Mouse (Mus musculus): ENCODE data around the gene Acad10.
A peak's percentile ranks its signal among the peaks of the same experiment; 100 is the strongest.

Gene Acad10

DNA sequence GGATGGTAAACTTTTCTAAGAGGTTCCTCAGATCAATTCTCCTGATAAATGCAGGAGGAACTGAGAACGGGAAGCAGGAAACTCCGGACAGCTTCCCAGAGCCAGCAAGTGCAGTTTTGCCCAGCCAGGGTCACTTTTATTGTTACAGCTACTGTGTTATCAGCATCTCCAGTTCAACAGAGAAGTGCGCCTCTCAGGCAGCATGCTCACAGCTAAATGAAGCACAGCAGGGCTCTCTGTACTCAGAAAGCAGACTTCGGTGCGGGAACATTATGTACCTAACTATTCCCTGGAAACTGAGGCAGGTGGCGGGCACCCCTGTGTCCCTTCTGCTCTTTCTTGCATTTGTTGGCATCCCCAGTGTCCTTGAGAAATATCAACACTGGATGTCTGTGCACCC, 64.1 kb downstream of the Acad10 start:
- DNase-seq (ENCODE audit: low spot score), result no peak

DNA sequence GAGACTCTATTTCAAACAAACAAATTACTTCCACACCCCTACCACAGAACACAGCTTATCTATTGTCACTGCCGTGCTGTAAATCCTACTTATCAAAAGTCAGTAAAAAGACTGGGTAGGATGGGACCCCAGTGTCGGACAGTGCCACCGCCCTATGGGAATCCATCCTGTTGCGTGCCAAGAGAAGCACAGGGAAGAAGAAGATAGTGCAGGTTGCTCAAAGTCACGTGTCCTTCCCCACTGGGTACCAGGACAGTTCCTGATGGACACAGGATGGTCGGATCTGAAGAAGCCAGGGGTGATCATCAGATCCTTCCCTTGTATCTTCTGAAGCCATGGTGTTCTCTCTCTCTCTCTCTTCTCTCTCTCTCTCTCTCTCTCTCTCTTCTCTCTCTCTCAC, 64.6 kb downstream of the Acad10 start:
- DNase-seq (ENCODE audit: low spot score), result no peak

DNA sequence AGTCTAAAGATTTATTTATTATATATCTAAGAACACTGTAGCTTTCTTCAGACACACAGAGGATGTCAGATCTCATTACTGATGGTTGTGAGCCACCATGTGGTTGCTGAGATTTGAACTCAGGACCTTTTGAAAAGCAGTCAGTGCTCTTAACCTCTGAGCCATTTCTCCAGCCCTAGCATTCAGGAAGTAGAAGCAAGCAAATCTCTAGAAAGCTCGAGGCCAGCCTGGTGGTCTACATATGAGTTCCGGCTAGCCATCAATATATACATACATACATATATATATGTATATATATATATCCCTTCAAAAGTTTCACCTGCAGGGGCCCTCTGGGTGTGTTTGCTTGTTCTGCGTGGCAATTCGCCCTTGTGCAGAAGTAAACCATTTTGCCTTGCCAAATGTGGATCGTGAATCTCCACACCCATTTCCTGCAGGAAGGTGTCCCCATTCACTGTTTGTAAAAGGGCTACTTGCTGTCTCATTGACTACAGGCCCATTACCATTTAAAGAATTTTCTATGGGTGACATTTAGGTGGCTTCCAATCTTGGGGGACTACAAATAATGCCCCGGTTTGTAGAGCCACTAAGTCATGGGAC, 65.5 kb downstream of the Acad10 start:
- no peak for DNase-seq (ENCODE audit: low spot score)

DNA sequence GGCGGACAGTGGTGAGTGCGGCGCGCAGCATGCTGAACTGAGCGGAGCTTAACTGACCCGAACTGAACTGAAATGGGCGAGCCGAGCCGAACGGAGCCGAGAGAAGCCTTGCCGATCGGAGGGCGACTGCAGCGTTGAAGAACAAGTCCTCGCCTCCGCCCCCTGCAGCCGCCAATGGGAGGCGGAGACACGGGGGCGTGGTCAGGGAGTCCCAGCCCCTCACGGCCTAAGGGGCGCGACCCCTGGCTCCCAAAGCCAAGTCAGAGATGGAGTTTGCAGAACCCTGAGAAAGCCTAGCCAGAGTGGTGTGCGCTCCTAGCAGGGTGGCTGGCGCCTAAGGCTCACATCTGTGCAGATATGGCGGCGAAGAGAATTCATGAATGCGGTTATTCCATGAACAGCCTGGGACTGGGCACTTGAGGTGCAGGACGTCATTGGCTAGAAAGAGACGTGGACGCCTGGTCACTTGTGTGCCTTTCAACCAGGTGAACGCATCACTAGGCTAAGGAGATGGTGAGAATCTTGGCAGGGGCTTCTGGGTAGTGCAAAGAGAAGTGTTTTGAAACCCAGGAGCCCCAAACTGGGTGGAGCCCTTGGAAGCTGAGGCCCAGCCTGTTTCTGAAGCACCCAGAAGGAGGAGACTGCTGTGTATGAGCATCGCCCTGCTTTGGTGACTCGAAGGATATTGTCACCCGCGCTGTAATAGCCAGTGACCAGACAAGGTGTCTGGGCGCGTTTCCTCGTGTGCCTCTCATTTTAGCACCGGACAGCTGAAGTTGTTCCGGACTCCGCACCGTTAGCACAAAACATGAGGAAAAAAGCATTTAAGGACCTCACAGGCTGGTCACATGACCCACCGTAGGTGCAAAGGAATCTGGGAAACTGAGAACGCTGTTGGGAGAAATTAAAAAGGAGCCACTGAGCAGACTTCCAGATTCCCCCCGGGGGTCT, 66.6 kb downstream of the Acad10 start, which contains the start of gene Aldh2:
Aldh2 (minus strand) TSS at position 374 of the 951 bp plus-strand sequence.
- DNase-seq (ENCODE audit: low spot score), result peak; percentile 96

DNA sequence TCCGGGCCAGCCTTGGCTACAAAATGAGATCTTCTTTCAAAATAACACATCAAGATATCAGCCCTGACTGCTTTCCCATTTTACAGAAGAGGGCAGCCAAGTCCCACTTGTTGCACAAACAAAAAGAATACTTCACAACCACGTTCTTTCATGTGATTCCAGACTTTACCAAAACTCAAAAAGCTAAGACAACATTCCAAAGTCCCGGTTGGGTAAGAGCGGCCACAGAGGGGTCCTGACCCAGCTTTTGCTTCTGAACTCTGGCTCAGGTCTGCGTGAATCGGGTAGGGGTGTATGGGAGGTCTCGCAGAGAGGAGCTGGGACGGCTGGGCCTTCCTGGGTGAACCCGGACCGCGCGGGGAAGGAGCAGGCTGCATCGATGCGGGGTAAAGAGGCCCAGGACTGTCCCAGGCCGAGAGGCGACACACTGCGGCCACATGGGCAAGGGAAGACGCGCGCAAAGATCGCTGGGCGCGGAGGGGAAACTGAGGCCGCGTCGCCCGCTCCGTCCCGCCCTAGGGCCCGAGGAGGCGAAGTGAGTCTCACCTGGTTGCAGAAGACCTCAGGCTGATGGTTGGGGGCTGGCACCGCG, 67.4 kb downstream of the Acad10 start:
- DNase-seq (ENCODE audit: low spot score), result no peak

DNA sequence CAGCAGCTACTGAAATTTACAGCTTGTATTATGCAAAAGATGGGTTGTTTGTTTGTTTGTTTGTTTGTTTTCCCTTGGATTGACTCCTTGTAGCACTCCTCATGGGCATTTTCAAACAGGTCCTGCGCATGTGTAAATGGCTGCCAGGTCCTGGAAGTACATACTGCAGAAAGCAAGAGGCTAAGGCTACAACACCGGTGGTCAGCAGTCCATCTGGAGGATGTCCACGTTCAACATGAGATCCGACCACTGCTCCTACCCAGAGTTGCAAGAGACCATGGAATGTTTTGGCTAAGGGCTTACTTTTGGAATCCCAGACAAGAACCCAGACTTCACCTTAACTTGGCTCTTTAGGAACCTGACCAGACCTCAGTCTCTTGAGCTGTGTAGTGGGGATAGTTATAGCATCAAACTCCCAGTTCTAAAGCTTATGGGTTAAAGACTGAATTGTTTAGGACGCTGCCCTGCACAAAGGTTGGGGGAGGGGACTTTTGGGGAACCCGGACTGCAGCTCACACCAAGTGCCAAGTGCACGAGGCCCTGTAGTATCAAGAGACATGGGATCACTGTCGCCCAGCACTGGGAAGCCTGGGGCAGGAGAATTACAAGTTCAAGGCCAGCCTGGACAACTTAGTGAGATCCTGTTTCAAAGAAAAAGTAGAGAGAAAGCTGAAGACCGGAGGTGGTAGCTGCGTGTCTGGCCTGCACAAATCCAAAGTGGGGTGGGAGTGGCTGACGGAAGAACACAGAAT, 68.1 kb downstream of the Acad10 start:
- no peak for DNase-seq (ENCODE audit: low spot score)

DNA sequence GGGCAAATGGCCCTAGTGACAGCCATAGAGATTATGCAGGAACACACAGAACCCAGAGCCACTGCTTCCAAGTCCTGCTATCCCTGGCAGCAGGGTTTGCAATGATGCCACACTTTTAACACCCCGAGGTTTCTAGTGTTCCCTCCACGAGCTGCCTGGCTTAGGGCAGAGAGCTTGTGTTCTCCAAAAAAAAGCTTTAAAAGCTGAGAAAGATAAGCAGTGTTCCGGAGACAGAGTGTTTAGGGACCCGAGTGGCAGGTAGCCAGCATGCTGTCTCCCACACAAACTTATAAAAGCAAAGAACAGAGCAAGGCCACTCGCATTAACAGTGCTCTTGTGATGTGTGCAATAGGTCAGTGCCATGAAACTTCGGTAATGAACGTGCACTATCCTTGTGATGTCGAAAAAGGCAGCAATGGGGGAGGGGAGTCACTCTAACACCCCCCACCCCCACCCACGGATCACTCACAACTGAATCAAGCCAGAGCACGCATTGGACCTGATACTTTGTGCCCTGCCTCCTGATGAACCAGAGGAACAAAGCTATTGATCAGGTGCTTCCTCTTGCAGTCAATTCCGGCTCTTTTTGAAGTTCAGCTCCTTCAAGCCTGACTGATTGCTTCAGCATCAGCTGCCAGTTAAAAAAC, 68.8 kb downstream of the Acad10 start:
- DNase-seq (ENCODE audit: low spot score), result no peak

DNA sequence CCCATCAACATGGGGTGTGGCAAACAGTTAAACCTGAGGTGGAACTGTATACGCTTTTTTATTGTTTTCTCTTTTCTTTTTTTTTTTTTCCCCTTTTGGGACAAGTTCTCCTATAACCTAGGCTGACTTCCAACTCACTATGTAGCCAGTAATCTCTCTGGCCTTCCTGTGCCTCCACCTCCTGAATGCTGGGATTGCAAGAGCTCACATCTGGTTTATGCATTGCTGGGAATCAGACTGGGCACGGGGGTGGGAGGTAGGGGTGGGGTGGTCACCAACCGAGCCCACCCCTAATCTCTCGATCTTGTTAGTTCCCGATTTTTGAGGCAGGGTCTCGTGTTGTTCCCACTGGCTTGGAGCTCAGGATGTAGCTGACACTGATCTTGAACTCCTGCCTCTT, 70.4 kb downstream of the Acad10 start:
- no peak for DNase-seq (ENCODE audit: low spot score)

DNA sequence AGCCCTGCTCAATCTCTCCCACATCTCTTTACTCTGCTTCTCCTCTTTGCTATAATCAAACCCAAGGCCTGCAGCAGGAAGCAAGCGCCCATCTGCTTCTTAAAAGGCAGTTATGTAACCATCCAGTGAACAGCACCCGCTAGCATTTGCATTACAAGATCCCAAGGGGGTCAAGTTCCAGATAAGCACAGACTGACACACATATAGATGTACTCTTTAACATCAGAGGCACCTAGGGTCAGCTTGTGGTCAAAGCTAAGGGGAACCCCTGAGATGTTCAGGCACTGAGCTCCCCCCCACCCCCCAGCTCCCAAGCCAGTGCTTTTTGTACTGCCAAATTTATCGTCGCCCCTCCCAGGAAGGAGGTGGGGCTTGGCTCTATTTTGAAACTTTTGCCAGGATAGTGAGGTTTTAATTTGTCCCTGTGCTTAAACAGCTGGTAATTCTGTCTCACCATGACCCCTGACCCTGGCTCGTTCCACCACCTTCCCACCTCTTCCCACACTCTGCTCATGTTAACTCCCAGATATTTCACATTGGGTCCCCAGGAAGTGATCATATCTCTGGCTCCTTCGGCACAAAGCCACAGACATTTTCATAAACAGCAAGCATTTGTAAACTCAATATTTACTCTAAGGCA, 73.8 kb downstream of the Acad10 start:
- DNase-seq (ENCODE audit: low spot score), result no peak

DNA sequence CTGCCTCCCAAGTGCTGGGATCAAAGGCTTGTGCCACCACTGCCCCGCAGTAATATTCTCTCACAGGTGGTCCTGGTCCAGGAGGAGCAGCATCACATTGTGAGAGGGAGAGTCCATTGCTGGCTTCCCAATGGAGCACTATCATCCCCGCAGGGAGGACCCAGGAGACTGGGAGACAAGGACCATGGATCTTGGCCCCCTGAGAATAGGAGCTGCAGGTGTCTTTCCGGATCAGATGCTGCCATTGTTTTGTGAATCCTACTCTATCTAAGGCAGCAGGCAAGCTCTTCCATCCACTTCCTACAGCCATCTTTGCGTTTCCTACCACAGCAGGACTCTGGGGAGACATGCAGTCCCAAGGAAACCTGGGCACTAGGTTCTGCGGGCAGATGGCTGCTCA, 74.6 kb downstream of the Acad10 start:
- DNase-seq (ENCODE audit: low spot score), result no peak

DNA sequence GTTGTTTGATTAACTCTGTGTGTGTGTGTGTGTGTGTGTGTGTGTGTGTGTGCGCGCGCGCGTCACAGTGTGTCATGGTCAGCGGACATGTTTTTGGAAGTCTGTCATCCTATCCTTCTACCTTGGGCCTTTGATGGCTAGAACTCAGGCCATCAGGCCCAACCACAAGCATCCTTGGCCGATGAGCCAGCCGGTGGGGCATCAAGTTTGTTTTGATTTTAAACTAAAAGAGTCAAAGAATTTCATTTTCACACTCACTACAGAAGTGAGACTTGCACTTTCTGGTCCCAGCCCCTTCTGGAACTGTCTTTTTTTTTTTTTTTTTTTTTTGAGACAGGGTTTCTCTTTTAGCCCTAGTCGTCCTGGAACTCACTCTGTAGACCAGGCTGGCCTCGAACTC, 75.3 kb downstream of the Acad10 start:
- no peak for DNase-seq (ENCODE audit: low spot score)

DNA sequence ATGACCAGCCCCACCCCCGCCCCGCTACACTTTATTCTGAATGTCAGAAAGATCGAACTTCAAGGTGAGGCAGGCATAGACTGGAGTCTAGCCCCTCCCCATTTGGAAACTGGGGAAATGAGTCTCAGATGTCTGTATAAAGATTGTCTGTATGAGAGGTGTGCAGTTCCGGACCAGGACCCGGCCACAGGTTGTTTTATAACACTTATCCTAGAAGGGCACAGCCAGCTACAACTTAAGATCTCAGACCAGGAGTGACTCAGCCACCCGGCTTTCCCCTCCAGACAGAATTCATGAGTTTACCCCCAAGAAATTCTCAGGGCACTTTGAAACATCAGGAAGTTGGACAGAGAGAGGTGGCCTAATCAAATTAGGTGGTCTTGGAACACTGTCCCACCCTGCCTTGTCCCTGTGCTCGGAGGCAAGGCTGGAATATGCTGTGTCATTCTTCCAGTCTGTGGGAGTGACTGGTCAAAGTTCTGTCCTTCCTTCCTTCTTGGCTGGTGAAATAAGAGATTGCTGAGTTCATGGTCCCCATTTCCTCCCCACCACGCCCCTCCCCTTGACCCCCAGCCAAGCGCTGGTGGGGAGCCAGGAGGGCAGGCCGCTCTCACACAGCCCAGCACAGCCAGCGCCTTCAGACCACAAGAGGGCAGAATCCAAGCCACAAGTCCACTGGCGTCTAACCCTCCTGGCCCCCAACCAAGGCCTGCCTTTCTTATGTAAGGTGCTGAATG, 76.4 kb downstream of the Acad10 start:
- peak; percentile 56 for DNase-seq (ENCODE audit: low spot score)

DNA sequence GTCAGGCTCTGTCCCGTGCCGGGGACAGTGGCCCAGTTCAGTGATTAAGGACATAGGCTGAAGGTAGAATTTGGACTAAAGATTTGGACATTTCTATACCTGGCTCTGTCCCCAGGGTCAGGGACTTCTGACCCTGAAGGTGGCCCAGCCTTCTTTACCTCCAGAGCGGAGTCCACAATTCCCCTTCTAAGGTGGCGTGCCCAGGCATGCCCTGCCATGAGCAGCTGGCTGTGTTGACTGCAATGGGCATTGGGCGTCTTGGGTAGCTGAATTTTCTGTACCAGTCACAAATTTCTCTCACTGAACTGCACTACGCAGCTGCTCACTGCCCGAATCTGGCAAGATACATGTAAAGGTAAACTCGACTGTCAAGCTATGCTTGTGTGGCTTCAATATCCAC, 78.4 kb downstream of the Acad10 start:
- DNase-seq (ENCODE audit: low spot score), result no peak

DNA sequence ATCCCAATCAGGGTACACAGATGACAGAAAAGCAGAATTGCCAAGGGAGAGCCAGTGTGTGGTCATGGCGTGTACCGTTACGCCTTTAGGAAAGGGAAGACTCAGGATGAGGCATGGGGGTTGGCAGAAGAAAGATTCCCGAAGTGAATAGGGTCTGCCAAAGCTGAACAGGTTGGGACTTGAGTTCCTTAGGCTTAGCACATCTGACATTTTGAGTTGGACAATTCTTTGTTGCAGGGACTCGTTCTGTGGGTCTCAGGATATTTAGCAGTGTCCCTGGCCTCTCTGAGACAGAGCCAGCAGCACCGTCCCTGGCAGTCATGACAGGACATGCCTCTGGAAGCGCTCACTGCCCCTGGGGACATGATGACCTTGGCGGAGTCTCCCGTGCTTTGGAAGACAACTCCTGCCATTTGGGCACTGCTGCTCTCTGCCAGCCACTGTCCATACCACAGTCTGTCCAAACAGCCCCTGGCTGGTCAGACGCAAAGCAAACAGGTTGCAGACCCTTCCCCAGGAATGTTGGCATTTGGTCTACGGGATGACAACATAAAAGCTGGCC, 83.3 kb downstream of the Acad10 start:
- no peak for DNase-seq (ENCODE audit: low spot score)

DNA sequence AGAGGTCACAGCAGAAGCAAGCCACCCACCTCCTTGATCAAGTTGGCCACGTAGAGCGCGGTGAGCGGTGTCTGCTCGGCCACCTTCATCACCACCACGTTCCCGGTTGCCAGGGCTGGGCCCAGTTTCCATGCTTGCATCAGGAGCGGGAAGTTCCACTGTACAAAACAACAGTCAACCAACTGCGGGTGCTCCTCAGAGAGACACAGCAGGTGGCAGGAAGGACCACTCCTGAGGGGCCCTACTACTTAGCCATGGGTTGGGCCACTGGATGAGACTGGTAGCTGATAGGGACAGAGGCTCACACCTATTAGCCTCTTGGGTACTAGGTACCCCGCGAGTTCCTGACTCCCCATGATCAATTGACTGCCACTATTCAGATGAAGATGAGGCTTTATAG, 84.4 kb downstream of the Acad10 start:
- no peak for DNase-seq (ENCODE audit: low spot score)

DNA sequence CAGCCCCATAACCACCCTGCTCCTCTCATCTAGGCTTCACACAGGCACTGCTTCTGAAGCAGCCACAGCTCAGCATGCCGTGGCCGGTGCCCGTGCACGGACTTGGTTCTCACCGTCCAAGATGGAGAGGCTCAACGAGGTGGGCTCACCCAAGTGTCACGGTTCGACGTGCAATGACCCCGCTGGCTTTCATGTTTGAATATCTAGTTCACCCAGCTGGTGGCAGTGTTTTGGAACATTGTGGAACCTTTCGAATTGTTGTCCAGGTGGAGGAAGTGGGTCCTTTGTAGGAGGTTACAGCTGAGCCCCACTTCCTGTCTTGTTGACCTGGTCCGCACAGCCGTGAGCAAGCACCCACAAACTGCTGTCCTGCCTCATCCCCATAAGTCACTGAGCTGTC, 86.2 kb downstream of the Acad10 start:
- no peak for DNase-seq (ENCODE audit: low spot score)

Measured in embryo, embryonic 10 days (tissue).